Mouse (Mus musculus) G1E (cell line): ENCODE results near the gene Rps27rt.

Experiments
- CTCF ChIP-seq: IDR thresholded peaks from 2 replicates; pipeline ENCODE4 v1.5.1; 2012; ENCODE audit warnings: low read depth, low read length, inconsistent platforms, mixed read lengths
- GATA1 ChIP-seq: IDR thresholded peaks from 2 replicates; pipeline ENCODE4 v1.6.1; 2012; ENCODE audit warnings: borderline replicate concordance, low read length, inconsistent platforms, mixed read lengths
- GATA2 ChIP-seq: IDR thresholded peaks from 2 replicates; pipeline ENCODE4 v1.6.1; 2012; ENCODE audit warnings: low read depth, low read length, inconsistent platforms, borderline replicate concordance
- TAL1 ChIP-seq: conservative IDR thresholded peaks from 2 replicates; pipeline ENCODE4 v1.6.1; 2012; ENCODE audit warnings: low read depth, low read length, inconsistent platforms, mixed read lengths

GRCm38 (mm10) chr9:115020141-115020540 lies 37.6 kb upstream of the Rps27rt start:
- no peak for TF ChIP-seq TAL1
- TF ChIP-seq CTCF: no peak
- TF ChIP-seq GATA1: no peak
- TF ChIP-seq GATA2: no peak
